ENCODE assay signal across 23 mouse cellular contexts in genomic region chr1:120064036-120064682, GRCm38 (mm10). TPM values are rescaled to one million over a fixed set of nuclear protein-coding genes. Genes with fewer than 3 reads are reported as not detected.
A peak's percentile ranks its signal among the peaks of the same experiment; 100 is the strongest.
DNase-seq lines count a peak whose midpoint lies in the region; ATAC-seq and TF ChIP-seq lines count a peak whose summit lies in the region.
"Had no signal": no experiment of that assay in that cellular context is flagged by ENCODE, and none has a peak within 500 bp of the region (broad histone marks: within the 10 kb centered on the region; RNA-seq: fewer than 3 reads in every experiment).

No protein-coding gene starts in this region.

- no peak overlapping the region for H3K9ac ChIP-seq in intestine, embryonic 16.5 days (ENCODE audit: low read depth, low read length)
- H3K9ac ChIP-seq in liver, embryonic 12.5 days: no peak overlapping the region
- 0 out of 2 replicates have a peak overlapping the region, but pooled peaks have one; percentile 23 for H3K9ac ChIP-seq in liver, postnatal 0 days (replicated peaks)
- H3K9ac ChIP-seq in neural tube, embryonic 15.5 days (replicated peaks): no peak overlapping the region
- H3K9ac ChIP-seq: heart, embryonic 15.5 days had no signal

- H3K9me3 ChIP-seq in intestine, embryonic 16.5 days (ENCODE audit: control insufficient read depth, low read length): no peaks in the 10 kb centered on the region
- H3K9me3 ChIP-seq in liver, embryonic 12.5 days (replicated peaks): no peaks in the 10 kb centered on the region
- H3K9me3 ChIP-seq in liver, postnatal 0 days (ENCODE audit: low read length): no peaks in the 10 kb centered on the region
- no peaks in the 10 kb centered on the region for H3K9me3 ChIP-seq in neural tube, embryonic 15.5 days (replicated peaks)
- H3K9me3 ChIP-seq: embryonic facial prominence, embryonic 10.5 days; heart, embryonic 15.5 days had no signal

- H3K4me1 ChIP-seq in intestine, embryonic 16.5 days (ENCODE audit: control insufficient read depth, insufficient read depth, low read length): peaks cover 8% of the 10 kb centered on the region; the same call in 1 of the 2 replicates
- 0 out of 2 replicates have a peak, but pooled peaks cover 4% of the 10 kb centered on the region for H3K4me1 ChIP-seq in liver, embryonic 12.5 days
- peaks cover 22% of the 10 kb centered on the region for H3K4me1 ChIP-seq in liver, postnatal 0 days (ENCODE audit: insufficient read depth)
- no peaks in the 10 kb centered on the region for H3K4me1 ChIP-seq in neural tube, embryonic 15.5 days
- H3K4me1 ChIP-seq: heart, embryonic 15.5 days had no signal

- no peak overlapping the region for H3K4me2 ChIP-seq in intestine, embryonic 16.5 days (ENCODE audit: low read depth, low read length)
- no peak overlapping the region for H3K4me2 ChIP-seq in liver, embryonic 12.5 days
- peak overlapping the region; percentile 33 for H3K4me2 ChIP-seq in liver, postnatal 0 days (ENCODE audit: low read depth, low read length)
- H3K4me2 ChIP-seq in neural tube, embryonic 15.5 days: no peak overlapping the region
- H3K4me2 ChIP-seq: heart, embryonic 11.5 days; heart, embryonic 15.5 days had no signal

- no peaks in the 10 kb centered on the region for H3K36me3 ChIP-seq in intestine, embryonic 16.5 days (ENCODE audit: control insufficient read depth, insufficient read depth, low read length)
- H3K36me3 ChIP-seq in liver, embryonic 12.5 days: peaks cover 3% of the 10 kb centered on the region; the same call in 1 of the 2 replicates
- H3K36me3 ChIP-seq in liver, postnatal 0 days (replicated peaks; ENCODE audit: insufficient read depth, low read length): 0 out of 2 replicates have a peak, but pooled peaks cover 7% of the 10 kb centered on the region
- no peaks in the 10 kb centered on the region for H3K36me3 ChIP-seq in neural tube, embryonic 15.5 days
- H3K36me3 ChIP-seq: embryonic facial prominence, embryonic 10.5 days; heart, embryonic 15.5 days had no signal

- H3K27ac ChIP-seq in intestine, embryonic 16.5 days (ENCODE audit: low read length): peak overlapping the region; percentile 50
- H3K27ac ChIP-seq in liver, embryonic 12.5 days: 0 out of 2 replicates have a peak overlapping the region, but pooled peaks have one; percentile 30
- peak overlapping the region; percentile 68; the same call in 1 of the 2 replicates for H3K27ac ChIP-seq in liver, postnatal 0 days (ENCODE audit: low read depth)
- no peak overlapping the region for H3K27ac ChIP-seq in neural tube, embryonic 15.5 days (replicated peaks)
- H3K27ac ChIP-seq: embryonic facial prominence, embryonic 10.5 days; heart, embryonic 15.5 days had no signal

- 85% methylated on average over 11 of the region's 11 CpGs for WGBS in intestine, embryonic 16.5 days
- WGBS in liver, embryonic 12.5 days (ENCODE audit: insufficient replicate concordance): 68% methylated on average over 11 of the region's 11 CpGs
- WGBS in liver, postnatal 0 days (ENCODE audit: insufficient replicate concordance): 76% methylated on average over 11 of the region's 11 CpGs
- 94% methylated on average over 11 of the region's 11 CpGs for WGBS in neural tube, embryonic 15.5 days

- TF ChIP-seq CTCF in liver, postnatal 0 days (IDR thresholded peaks at IDR 0.05; ENCODE audit: low read depth): no peak

- peak; percentile 59 for DNase-seq in kidney, adult 9 months
- no peak for DNase-seq in kidney, adult 8-10 months
- no peak for DNase-seq in liver, postnatal 0 days
- DNase-seq in c-Kit-positive CD71-positive TER-119-positive erythroid progenitor cells, embryonic 14.5 days (ENCODE audit: low spot score): no peak
- DNase-seq in urinary bladder, postnatal 4 days (ENCODE audit: low spot score in 2 of 2): no peak
- DNase-seq: adrenal gland, adult 2 months; adrenal gland, postnatal 25 days; cerebellum, adult 2 months; cerebellum, postnatal 10 days; gastrocnemius, postnatal 36 days; heart, adult 18-20 months; heart, postnatal 14 days had no signal

- no peaks in the 10 kb centered on the region for H3K27me3 ChIP-seq in intestine, embryonic 16.5 days (replicated peaks; ENCODE audit: control insufficient read depth, insufficient read depth, low read length)
- H3K27me3 ChIP-seq in liver, embryonic 12.5 days (replicated peaks): no peaks in the 10 kb centered on the region
- H3K27me3 ChIP-seq in liver, postnatal 0 days (ENCODE audit: insufficient read depth, low read length): no peaks in the 10 kb centered on the region
- H3K27me3 ChIP-seq in neural tube, embryonic 15.5 days (replicated peaks): no peaks in the 10 kb centered on the region
- H3K27me3 ChIP-seq: CH12.LX; heart, embryonic 15.5 days; Patski had no signal

- TF ChIP-seq EP300 in liver, postnatal 0 days (IDR thresholded peaks at IDR 0.05; ENCODE audit: low read depth): no peak

- peak; percentile 56 for ATAC-seq in intestine, embryonic 16.5 days
- ATAC-seq in liver, embryonic 12.5 days: no peak; the same call in 1 of the 2 replicates
- ATAC-seq in liver, postnatal 0 days: peak; percentile 59
- no peak for ATAC-seq in neural tube, embryonic 15.5 days (ENCODE audit: low FRiP score)
- ATAC-seq: activated CD4-positive, CD25-positive, alpha-beta regulatory T cell, adult 4 months; forebrain, embryonic 14.5 days; hindbrain, embryonic 16.5 days; Patski had no signal

- no peak overlapping the region for H3K4me3 ChIP-seq in intestine, embryonic 16.5 days (ENCODE audit: low read length)
- no peak overlapping the region for H3K4me3 ChIP-seq in liver, embryonic 12.5 days
- no peak overlapping the region for H3K4me3 ChIP-seq in liver, postnatal 0 days (ENCODE audit: low read depth, low read length)
- no peak overlapping the region for H3K4me3 ChIP-seq in neural tube, embryonic 15.5 days (replicated peaks)
- H3K4me3 ChIP-seq: embryonic facial prominence, embryonic 10.5 days; heart, embryonic 15.5 days had no signal

RNA-seq across cellular contexts. Expression of gene Tmem37, which starts 9.7 kb away (rescaled TPM):
- 108 and 129 TPM in 2 replicates for polyA plus RNA-seq in intestine, embryonic 16.5 days (2015; fragmentation: Nextera tagmentation; extraction: Ambion mirVana)
- 37.0 and 37.6 TPM in 2 replicates for polyA plus RNA-seq in liver, embryonic 12.5 days (2016; fragmentation: Nextera tagmentation; extraction: Ambion mirVana)
- polyA plus RNA-seq in liver, postnatal 0 days (2015; fragmentation: Nextera tagmentation; extraction: Ambion mirVana): 194 and 201 TPM in 2 replicates
- polyA plus RNA-seq in neural tube, embryonic 15.5 days (2015; fragmentation: Nextera tagmentation; extraction: Ambion mirVana): 6.5 and 7.7 TPM in 2 replicates

RNA-seq across cellular contexts. Expression of gene Dbi, which starts 56.7 kb away (rescaled TPM):
- 1,842 and 2,069 TPM in 2 replicates for polyA plus RNA-seq in intestine, embryonic 16.5 days (2015; fragmentation: Nextera tagmentation; extraction: Ambion mirVana)
- 470 and 475 TPM in 2 replicates for polyA plus RNA-seq in liver, embryonic 12.5 days (2016; fragmentation: Nextera tagmentation; extraction: Ambion mirVana)
- 2,261 and 2,342 TPM in 2 replicates for polyA plus RNA-seq in liver, postnatal 0 days (2015; fragmentation: Nextera tagmentation; extraction: Ambion mirVana)
- 1,502 and 1,904 TPM in 2 replicates for polyA plus RNA-seq in neural tube, embryonic 15.5 days (2015; fragmentation: Nextera tagmentation; extraction: Ambion mirVana)

RNA-seq across cellular contexts. Expression of gene 3110009E18Rik, which starts 56.8 kb away (rescaled TPM):
- 13.2 and 14.6 TPM in 2 replicates for polyA plus RNA-seq in intestine, embryonic 16.5 days (2015; fragmentation: Nextera tagmentation; extraction: Ambion mirVana)
- 12.8 and 14.3 TPM in 2 replicates for polyA plus RNA-seq in liver, embryonic 12.5 days (2016; fragmentation: Nextera tagmentation; extraction: Ambion mirVana)
- 5.1 and 5.5 TPM in 2 replicates for polyA plus RNA-seq in liver, postnatal 0 days (2015; fragmentation: Nextera tagmentation; extraction: Ambion mirVana)
- 17.3 and 17.9 TPM in 2 replicates for polyA plus RNA-seq in neural tube, embryonic 15.5 days (2015; fragmentation: Nextera tagmentation; extraction: Ambion mirVana)

RNA-seq across cellular contexts. Expression of gene Sctr, which starts 57.5 kb away (rescaled TPM):
- 0.51 and 0.88 TPM in 2 replicates for polyA plus RNA-seq in intestine, embryonic 16.5 days (2015; fragmentation: Nextera tagmentation; extraction: Ambion mirVana)
- polyA plus RNA-seq in liver, embryonic 12.5 days (2016; fragmentation: Nextera tagmentation; extraction: Ambion mirVana): not detected in 2 replicates
- polyA plus RNA-seq in liver, postnatal 0 days (2015; fragmentation: Nextera tagmentation; extraction: Ambion mirVana): 0.05 and 0.13 TPM in 2 replicates
- 0.84 and 0.89 TPM in 2 replicates for polyA plus RNA-seq in neural tube, embryonic 15.5 days (2015; fragmentation: Nextera tagmentation; extraction: Ambion mirVana)
- polyA plus RNA-seq: heart, embryonic 11.5 days; heart, embryonic 15.5 days had no signal

Comparison
In these comparisons a context has a peak if more than half of its experiments do, and no peak if none do; other contexts are left out.
1. ATAC-seq: peak in intestine, embryonic 16.5 days (single experiment) and liver, postnatal 0 days (single experiment); none in liver, embryonic 12.5 days (single experiment) and neural tube, embryonic 15.5 days (single experiment).